ENCODE assay signal across 9 mouse cellular contexts in the genomic region with DNA sequence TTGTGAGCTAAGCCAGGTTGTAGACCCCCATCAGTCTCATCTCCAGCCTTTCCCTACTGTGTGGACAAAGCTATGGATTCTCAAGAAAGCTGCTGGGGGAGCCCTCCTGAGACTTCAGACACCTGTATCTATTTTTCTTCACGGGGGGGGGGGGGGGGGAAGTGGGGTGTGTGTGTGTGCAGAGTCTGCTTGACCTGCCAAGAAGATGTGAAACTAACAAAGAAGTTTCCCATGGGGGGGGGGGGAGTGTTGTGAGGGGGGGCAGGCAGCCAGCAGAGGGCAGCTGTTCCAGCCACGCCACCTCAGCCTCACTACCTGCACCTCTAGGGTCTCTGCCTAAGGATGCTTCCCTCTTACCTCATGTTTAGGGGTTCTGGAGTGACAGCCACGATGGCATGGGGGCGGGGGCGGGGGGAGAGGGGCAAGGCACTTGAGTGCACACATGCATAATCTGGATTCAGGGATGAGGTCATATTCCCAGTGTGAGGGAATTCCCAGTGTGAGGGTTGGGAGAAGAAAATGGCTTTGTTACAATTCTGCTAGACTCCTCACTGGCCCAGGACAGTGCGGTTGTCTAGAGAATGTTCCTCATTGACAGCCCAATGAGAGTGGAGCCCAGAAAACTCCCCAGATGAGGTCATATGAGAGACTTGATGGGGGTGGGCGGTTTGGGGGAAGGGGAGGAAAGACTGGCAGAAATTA.
DNase-seq lines count a peak whose midpoint lies in the region; ATAC-seq and TF ChIP-seq lines count a peak whose summit lies in the region.
"Had no signal": no experiment of that assay in that cellular context is flagged by ENCODE, and none has a peak within 500 bp of the region (broad histone marks: within the 10 kb centered on the region; RNA-seq: fewer than 3 reads in every experiment).

No protein-coding gene starts in this region.

- peaks cover 16% of the 10 kb centered on the region for H3K4me1 ChIP-seq in kidney, postnatal 0 days (replicated peaks; ENCODE audit: insufficient read depth, low read length)
- no peaks in the 10 kb centered on the region for H3K4me1 ChIP-seq in bone marrow, adult 2 months (ENCODE audit: control insufficient read depth, insufficient read depth, low read length)
- peaks cover 28% of the 10 kb centered on the region for H3K4me1 ChIP-seq in forebrain, embryonic 14.5 days (ENCODE audit: control insufficient read depth, insufficient read depth, low read length)
- peaks cover 39% of the 10 kb centered on the region for H3K4me1 ChIP-seq in midbrain, embryonic 13.5 days (replicated peaks)

- H3K9ac ChIP-seq in kidney, postnatal 0 days (ENCODE audit: low read depth, low read length) = no peak overlapping the region
- H3K9ac ChIP-seq in forebrain, embryonic 14.5 days (ENCODE audit: low read length) = no peak overlapping the region
- no peak overlapping the region for H3K9ac ChIP-seq in midbrain, embryonic 13.5 days (replicated peaks)
- H3K9ac ChIP-seq: heart, embryonic 13.5 days had no signal

- no peak for TF ChIP-seq POLR2A in bone marrow, adult 2 months (IDR thresholded peaks at IDR 0.05; ENCODE audit: borderline replicate concordance, control insufficient read depth, low read depth, low read length)

- TF ChIP-seq CTCF in kidney, postnatal 0 days (IDR thresholded peaks at IDR 0.05; ENCODE audit: low read depth) = peak; percentile 18; the same call in 1 of the 2 replicates
- peak; percentile 11; the same call in 1 of the 2 replicates for TF ChIP-seq CTCF in bone marrow, adult 2 months (IDR thresholded peaks at IDR 0.05; ENCODE audit: control insufficient read depth, insufficient read depth, low read length)

- no peak for DNase-seq in kidney, postnatal 0 days (ENCODE audit: low spot score)
- DNase-seq in kidney, postnatal 10 days = no peak
- DNase-seq in forebrain, embryonic 14.5 days (ENCODE audit: low spot score) = peak; percentile 78
- DNase-seq in urinary bladder, postnatal 14 days (ENCODE audit: low spot score) = no peak
- DNase-seq in thymus, postnatal 25 days = no peak
- DNase-seq in layer of hippocampus, adult 18-20 months (ENCODE audit: low spot score in 2 of 2) = no peak

- H3K27me3 ChIP-seq in kidney, postnatal 0 days (ENCODE audit: insufficient read depth, low read length) = no peaks in the 10 kb centered on the region
- no peaks in the 10 kb centered on the region for H3K27me3 ChIP-seq in forebrain, embryonic 14.5 days (replicated peaks; ENCODE audit: control insufficient read depth, insufficient read depth, low read length)
- H3K27me3 ChIP-seq in midbrain, embryonic 13.5 days = no peaks in the 10 kb centered on the region
- H3K27me3 ChIP-seq: heart, embryonic 13.5 days had no signal

- no peaks in the 10 kb centered on the region for H3K9me3 ChIP-seq in kidney, postnatal 0 days (replicated peaks; ENCODE audit: low read length)
- H3K9me3 ChIP-seq in forebrain, embryonic 14.5 days (replicated peaks; ENCODE audit: control insufficient read depth, low read length) = no peaks in the 10 kb centered on the region
- no peaks in the 10 kb centered on the region for H3K9me3 ChIP-seq in midbrain, embryonic 13.5 days
- H3K9me3 ChIP-seq: heart, embryonic 13.5 days had no signal

- peak overlapping the region; percentile 5; the same call in 1 of the 2 replicates for H3K27ac ChIP-seq in kidney, postnatal 0 days
- H3K27ac ChIP-seq in bone marrow, adult 2 months (ENCODE audit: control insufficient read depth, insufficient read depth, low read depth, low read length, poor library complexity) = no peak overlapping the region
- H3K27ac ChIP-seq in forebrain, embryonic 14.5 days (ENCODE audit: low read depth, low read length) = peak overlapping the region; percentile 65
- peak overlapping the region; percentile 58; the same call in 1 of the 2 replicates for H3K27ac ChIP-seq in midbrain, embryonic 13.5 days
- H3K27ac ChIP-seq: heart, embryonic 13.5 days had no signal

- no peak overlapping the region for H3K4me2 ChIP-seq in kidney, postnatal 0 days (ENCODE audit: low read length)
- no peak overlapping the region for H3K4me2 ChIP-seq in forebrain, embryonic 14.5 days (ENCODE audit: low read length)
- no peak overlapping the region for H3K4me2 ChIP-seq in midbrain, embryonic 13.5 days (replicated peaks)
- H3K4me2 ChIP-seq: heart, embryonic 13.5 days had no signal

- peak; percentile 37; the same call in 1 of the 2 replicates for ATAC-seq in kidney, postnatal 0 days (replicated peaks; ENCODE audit: low FRiP score, low read depth)
- ATAC-seq in forebrain, embryonic 14.5 days = peak; percentile 60
- peak; percentile 60 for ATAC-seq in midbrain, embryonic 13.5 days

- 45% methylated on average over 6 of the region's 7 CpGs for WGBS in kidney, postnatal 0 days
- WGBS in bone marrow, adult 2 months = 57% methylated on average over 7 of the region's 7 CpGs
- WGBS in forebrain, embryonic 14.5 days = 11% methylated on average over 7 of the region's 7 CpGs
- WGBS in midbrain, embryonic 13.5 days = 35% methylated on average over 7 of the region's 7 CpGs

- H3K4me3 ChIP-seq in kidney, postnatal 0 days (replicated peaks; ENCODE audit: low read depth, low read length) = no peak overlapping the region
- no peak overlapping the region for H3K4me3 ChIP-seq in bone marrow, adult 2 months (replicated peaks; ENCODE audit: control insufficient read depth, low read depth, low read length)
- H3K4me3 ChIP-seq in forebrain, embryonic 14.5 days (ENCODE audit: low read depth, low read length) = no peak overlapping the region
- H3K4me3 ChIP-seq in midbrain, embryonic 13.5 days (replicated peaks) = no peak overlapping the region
- H3K4me3 ChIP-seq: heart, embryonic 13.5 days had no signal

- no peaks in the 10 kb centered on the region for H3K36me3 ChIP-seq in kidney, postnatal 0 days (ENCODE audit: insufficient read depth, low read length)
- no peaks in the 10 kb centered on the region for H3K36me3 ChIP-seq in forebrain, embryonic 14.5 days (ENCODE audit: control insufficient read depth, insufficient read depth, low read length)
- no peaks in the 10 kb centered on the region for H3K36me3 ChIP-seq in midbrain, embryonic 13.5 days
- H3K36me3 ChIP-seq: heart, embryonic 13.5 days had no signal
